Mouse (Mus musculus) E14TG2a.4 (cell line): Measurements from ENCODE around the gene Irx2.

Experiments
- H3K27me3 ChIP-seq: 2 replicates; pipeline ENCODE4 v1.6.1; 2014; ENCODE audit warnings: low read length, control low read depth; ENCODE audit not compliant: insufficient read depth
- H3K36me3 ChIP-seq: 2 replicates; pipeline ENCODE4 v1.6.1; 2014; ENCODE audit warnings: low read length, control low read depth; ENCODE audit not compliant: insufficient read depth
- H3K4me1 ChIP-seq: replicated peaks from 2 replicates; pipeline ENCODE4 v1.6.1; 2014; ENCODE audit warnings: low read depth, low read length, control low read depth
- H3K4me3 ChIP-seq: replicated peaks from 2 replicates; pipeline ENCODE4 v1.5.1; 2014; ENCODE audit warnings: mild to moderate bottlenecking, low read length
- H3K9me3 ChIP-seq: 2 replicates; pipeline ENCODE4 v1.6.1; 2014; ENCODE audit warnings: low read length, control low read depth
- CTCF ChIP-seq: conservative IDR thresholded peaks from 2 replicates; pipeline ENCODE4 v1.5.1; 2014; ENCODE audit warnings: low read length
- NANOG ChIP-seq: IDR thresholded peaks from 2 replicates; pipeline ENCODE4 v1.6.1; 2014; ENCODE audit warnings: borderline replicate concordance, low read length, mixed read lengths
- POU5F1 ChIP-seq: IDR thresholded peaks from 2 replicates; pipeline ENCODE4 v1.6.1; 2014; ENCODE audit warnings: low read length, borderline replicate concordance

Irx2 gene

DNA sequence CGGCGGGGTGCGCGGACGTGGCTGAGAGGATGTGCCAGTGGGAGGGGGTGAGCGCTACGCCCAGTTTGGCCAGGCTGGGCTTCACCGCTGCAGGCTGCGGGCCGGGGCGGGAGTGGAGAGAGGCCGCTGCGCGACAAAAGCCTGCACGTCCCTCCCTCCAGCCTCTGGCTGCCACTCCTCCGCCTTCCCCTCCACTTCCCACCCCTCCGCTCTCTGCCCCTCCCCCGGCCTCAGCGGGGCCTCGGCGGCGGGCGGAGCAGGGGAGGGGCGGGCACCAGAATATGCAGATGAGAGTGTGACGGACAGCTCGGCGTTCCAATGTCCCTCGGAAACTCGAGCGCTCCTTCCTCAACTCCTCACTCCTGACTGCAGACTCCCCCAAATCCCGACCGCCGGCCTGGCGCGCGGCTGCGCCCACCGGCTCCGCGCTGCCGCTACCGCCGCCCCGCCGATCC is at the start of gene Irx2:
TSS of gene Irx2 (plus strand) at position 359 of the 455 bp plus-strand sequence.
- Histone ChIP-seq H3K4me3 (peak within 1 kb of the TSS; percentile 79), H3K9me3 (no peaks in the 10 kb centered on the region), H3K36me3 (no peaks in the 10 kb centered on the region), H3K4me1 (peaks cover 50% of the 10 kb centered on the region), H3K27me3 (peaks cover 90% of the 10 kb centered on the region)
- TF ChIP-seq NANOG (no peak), POU5F1 (no peak), CTCF (no peak)

DNA sequence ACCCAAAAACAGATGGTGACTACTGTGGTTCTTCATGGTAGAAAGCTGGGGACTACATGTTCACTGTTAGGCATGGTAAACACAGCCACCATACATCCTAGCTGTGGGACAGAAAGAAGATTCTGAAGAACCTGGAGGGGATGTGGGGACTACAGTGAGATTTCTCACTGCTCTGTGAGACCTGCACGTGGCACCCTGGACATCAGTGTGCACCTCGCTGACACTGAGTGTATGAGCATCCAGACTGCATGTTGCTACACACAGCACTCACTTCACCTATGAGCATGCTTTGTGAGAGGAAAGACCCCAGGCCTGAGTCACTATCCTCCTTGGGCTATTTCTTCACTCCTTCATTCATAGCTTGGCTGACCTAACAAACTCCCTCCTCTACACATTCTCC is 47.3 kb upstream of the Irx2 start:
- Histone ChIP-seq H3K27me3 (no peaks in the 10 kb centered on the region), H3K36me3 (no peaks in the 10 kb centered on the region), H3K4me1 (no peaks in the 10 kb centered on the region), H3K9me3 (no peaks in the 10 kb centered on the region), H3K4me3 (no peak overlapping the region)
- TF ChIP-seq POU5F1 (no peak), CTCF (no peak), NANOG (no peak)

GRCm38 (mm10) chr13:72592526-72592925 is 36.1 kb upstream of the Irx2 start:
- Histone ChIP-seq H3K9me3 (0 out of 2 replicates have a peak, but pooled peaks cover 9% of the 10 kb centered on the region), H3K36me3 (no peaks in the 10 kb centered on the region), H3K4me3 (no peak overlapping the region), H3K4me1 (no peaks in the 10 kb centered on the region), H3K27me3 (no peaks in the 10 kb centered on the region)
- TF ChIP-seq CTCF (no peak), POU5F1 (no peak), NANOG (no peak)

GRCm38 (mm10) chr13:72593310-72593709 is 35.3 kb upstream of the Irx2 start:
- Histone ChIP-seq H3K9me3 (0 out of 2 replicates have a peak, but pooled peaks cover 9% of the 10 kb centered on the region), H3K27me3 (no peaks in the 10 kb centered on the region)

GRCm38 (mm10) chr13:72593710-72594111 is 34.9 kb upstream of the Irx2 start:
- Histone ChIP-seq H3K27me3 (no peaks in the 10 kb centered on the region), H3K36me3 (no peaks in the 10 kb centered on the region), H3K4me3 (no peak overlapping the region), H3K9me3 (0 out of 2 replicates have a peak, but pooled peaks cover 9% of the 10 kb centered on the region), H3K4me1 (no peaks in the 10 kb centered on the region)
- TF ChIP-seq NANOG, result no peak
- no peak for TF ChIP-seq POU5F1
- TF ChIP-seq CTCF, result no peak

More at GRCm38 (mm10) chr13:72593310-72593709, 35.3 kb upstream of the Irx2 start:
- no peak for TF ChIP-seq NANOG
- no peak for TF ChIP-seq POU5F1
- no peak for TF ChIP-seq CTCF
- Histone ChIP-seq H3K4me1 (no peaks in the 10 kb centered on the region), H3K36me3 (no peaks in the 10 kb centered on the region), H3K4me3 (no peak overlapping the region)

DNA sequence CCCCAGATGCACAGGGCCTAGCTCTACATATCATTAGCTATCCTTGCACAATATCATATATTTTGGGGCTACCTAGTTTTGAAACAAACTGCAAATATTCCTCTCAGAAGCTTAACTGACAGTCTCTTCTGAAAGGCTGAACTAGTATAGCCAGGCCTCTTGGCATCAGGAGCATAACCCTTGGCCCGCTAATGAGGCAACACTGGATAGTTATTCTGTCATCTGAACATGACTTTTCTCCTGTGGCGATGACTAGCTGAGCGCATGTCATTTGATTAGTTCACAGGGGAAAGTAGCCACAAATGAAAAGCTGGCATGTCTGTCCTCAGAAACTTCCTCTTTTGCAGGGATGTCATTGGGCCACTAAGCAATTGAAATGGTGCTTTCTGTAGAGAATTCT is 29.4 kb upstream of the Irx2 start:
- no peaks in the 10 kb centered on the region for H3K4me1 ChIP-seq
- H3K27me3 ChIP-seq, result no peaks in the 10 kb centered on the region
- TF ChIP-seq POU5F1, result no peak
- TF ChIP-seq NANOG, result no peak
- no peak for TF ChIP-seq CTCF

GRCm38 (mm10) chr13:72608706-72609105 is 19.9 kb upstream of the Irx2 start:
- Histone ChIP-seq H3K27me3 (peaks cover 16% of the 10 kb centered on the region), H3K4me1 (no peaks in the 10 kb centered on the region), H3K9me3 (no peaks in the 10 kb centered on the region), H3K36me3 (no peaks in the 10 kb centered on the region), H3K4me3 (no peak overlapping the region)
- no peak for TF ChIP-seq NANOG
- peak; percentile 75 for TF ChIP-seq CTCF

More for the DNA sequence above, 29.4 kb upstream of the Irx2 start:
- Histone ChIP-seq H3K9me3 (0 out of 2 replicates have a peak, but pooled peaks cover 4% of the 10 kb centered on the region), H3K4me3 (no peak overlapping the region), H3K36me3 (no peaks in the 10 kb centered on the region)

DNA sequence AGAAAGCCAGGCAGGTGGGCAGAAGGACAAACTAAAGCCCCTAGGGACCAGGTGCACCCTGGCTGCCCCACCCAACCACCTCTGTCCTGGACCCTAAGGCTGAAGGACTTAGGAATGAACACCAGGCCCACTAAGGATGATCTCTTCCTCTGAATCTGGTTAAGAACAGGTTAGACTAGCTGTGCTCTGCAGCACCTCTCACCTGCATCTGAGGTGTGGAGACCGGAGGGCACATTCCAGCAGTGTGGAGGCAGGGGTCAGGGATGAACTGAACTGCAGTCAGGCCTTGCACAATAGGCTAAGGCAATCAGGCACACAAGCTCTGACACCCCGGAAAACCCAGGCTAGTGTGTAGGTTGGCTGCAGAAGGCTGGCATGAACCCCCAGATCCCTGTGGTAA is 18.3 kb upstream of the Irx2 start:
- TF ChIP-seq NANOG, result no peak
- TF ChIP-seq POU5F1, result no peak
- no peak for TF ChIP-seq CTCF
- H3K9me3 ChIP-seq, result no peaks in the 10 kb centered on the region
- H3K27me3 ChIP-seq, result peaks cover 16% of the 10 kb centered on the region
- H3K36me3 ChIP-seq, result no peaks in the 10 kb centered on the region
- no peaks in the 10 kb centered on the region for H3K4me1 ChIP-seq
- no peak overlapping the region for H3K4me3 ChIP-seq
